ENCODE assay signal across 10 mouse cellular contexts in genomic region chr7:34720882-34721649, GRCm38 (mm10).
A peak's percentile ranks its signal among the peaks of the same experiment; 100 is the strongest.
DNase-seq lines count a peak whose midpoint lies in the region; ATAC-seq lines count a peak whose summit lies in the region.
"Had no signal": no experiment of that assay in that cellular context is flagged by ENCODE, and none has a peak within 500 bp of the region (broad histone marks: within the 10 kb centered on the region; RNA-seq: fewer than 3 reads in every experiment).

No protein-coding gene starts in this region.

- H3K4me3 ChIP-seq in forebrain, embryonic 11.5 days (ENCODE audit: low read depth, low read length) = no peak overlapping the region
- H3K4me3 ChIP-seq in forebrain, embryonic 14.5 days (ENCODE audit: low read depth, low read length) = no peak overlapping the region
- H3K4me3 ChIP-seq in lung, embryonic 16.5 days (ENCODE audit: low read length) = no peak overlapping the region
- no peak overlapping the region for H3K4me3 ChIP-seq in hindbrain, embryonic 10.5 days
- no peak overlapping the region for H3K4me3 ChIP-seq in midbrain, embryonic 16.5 days (ENCODE audit: low read depth, low read length)
- H3K4me3 ChIP-seq: erythroblast, embryonic 14.5 days had no signal

- no peaks in the 10 kb centered on the region for H3K9me3 ChIP-seq in forebrain, embryonic 11.5 days (ENCODE audit: control insufficient read depth, low read length)
- H3K9me3 ChIP-seq in forebrain, embryonic 14.5 days (replicated peaks; ENCODE audit: control insufficient read depth, low read length) = no peaks in the 10 kb centered on the region
- H3K9me3 ChIP-seq in lung, embryonic 16.5 days (ENCODE audit: control insufficient read depth, low read length) = no peaks in the 10 kb centered on the region
- H3K9me3 ChIP-seq in hindbrain, embryonic 10.5 days = no peaks in the 10 kb centered on the region
- no peaks in the 10 kb centered on the region for H3K9me3 ChIP-seq in midbrain, embryonic 16.5 days (replicated peaks; ENCODE audit: control insufficient read depth, low read length, poor library complexity, severe bottlenecking)

- H3K27ac ChIP-seq in forebrain, embryonic 11.5 days (ENCODE audit: low read depth, low read length) = peak overlapping the region; percentile 9; the same call in 1 of the 2 replicates
- H3K27ac ChIP-seq in forebrain, embryonic 14.5 days (ENCODE audit: low read depth, low read length) = no peak overlapping the region
- peak overlapping the region; percentile 62 for H3K27ac ChIP-seq in lung, embryonic 16.5 days (ENCODE audit: low read length)
- peak overlapping the region; percentile 83 for H3K27ac ChIP-seq in hindbrain, embryonic 10.5 days
- H3K27ac ChIP-seq in midbrain, embryonic 16.5 days (ENCODE audit: low read length) = peak overlapping the region; percentile 42; the same call in 1 of the 2 replicates
- H3K27ac ChIP-seq: stomach, postnatal 0 days had no signal

- no peaks in the 10 kb centered on the region for H3K27me3 ChIP-seq in forebrain, embryonic 11.5 days (ENCODE audit: control insufficient read depth, insufficient read depth, low read length)
- H3K27me3 ChIP-seq in forebrain, embryonic 14.5 days (replicated peaks; ENCODE audit: control insufficient read depth, insufficient read depth, low read length) = no peaks in the 10 kb centered on the region
- H3K27me3 ChIP-seq in lung, embryonic 16.5 days (ENCODE audit: control insufficient read depth, insufficient read depth, low read depth, low read length) = peaks cover 6% of the 10 kb centered on the region; the same call in 1 of the 2 replicates
- no peaks in the 10 kb centered on the region for H3K27me3 ChIP-seq in hindbrain, embryonic 10.5 days (ENCODE audit: insufficient read depth, poor library complexity, severe bottlenecking)
- no peaks in the 10 kb centered on the region for H3K27me3 ChIP-seq in midbrain, embryonic 16.5 days (ENCODE audit: control insufficient read depth, insufficient read depth, low read depth, low read length)

- DNase-seq in forebrain, embryonic 11.5 days (ENCODE audit: low spot score) = no peak
- no peak for DNase-seq in forebrain, embryonic 14.5 days (ENCODE audit: low spot score)
- DNase-seq in lung, adult 18-20 months = no peak
- peak; percentile 31 for DNase-seq in hindbrain, embryonic 10.5 days (ENCODE audit: low spot score)
- DNase-seq in left cerebral cortex, postnatal 25 days (ENCODE audit: low spot score in 2 of 2) = no peak
- DNase-seq in retina, postnatal 1 day = no peak

- no peak overlapping the region for H3K4me2 ChIP-seq in forebrain, embryonic 11.5 days (ENCODE audit: low read depth, low read length, severe bottlenecking)
- no peak overlapping the region for H3K4me2 ChIP-seq in forebrain, embryonic 14.5 days (ENCODE audit: low read length)
- H3K4me2 ChIP-seq in lung, embryonic 16.5 days (ENCODE audit: low read depth, low read length) = no peak overlapping the region
- H3K4me2 ChIP-seq in midbrain, embryonic 16.5 days (ENCODE audit: low read length) = no peak overlapping the region

- intact Hi-C loops in left cerebral cortex, postnatal 25 days (cut with DNase I) = no loop called here

- H3K4me1 ChIP-seq in forebrain, embryonic 11.5 days (replicated peaks; ENCODE audit: control insufficient read depth, insufficient read depth, low read length) = peaks cover 25% of the 10 kb centered on the region
- peaks cover 14% of the 10 kb centered on the region for H3K4me1 ChIP-seq in forebrain, embryonic 14.5 days (ENCODE audit: control insufficient read depth, insufficient read depth, low read length)
- H3K4me1 ChIP-seq in lung, embryonic 16.5 days (replicated peaks; ENCODE audit: control insufficient read depth, insufficient read depth, low read length) = peaks cover 18% of the 10 kb centered on the region
- peaks cover 63% of the 10 kb centered on the region for H3K4me1 ChIP-seq in hindbrain, embryonic 10.5 days (replicated peaks)
- H3K4me1 ChIP-seq in midbrain, embryonic 16.5 days (ENCODE audit: control insufficient read depth, insufficient read depth, low read length) = peaks cover 41% of the 10 kb centered on the region

- H3K9ac ChIP-seq in forebrain, embryonic 11.5 days (ENCODE audit: low read length) = peak overlapping the region; percentile 27; the same call in 1 of the 2 replicates
- no peak overlapping the region for H3K9ac ChIP-seq in forebrain, embryonic 14.5 days (ENCODE audit: low read length)
- no peak overlapping the region for H3K9ac ChIP-seq in lung, embryonic 16.5 days (ENCODE audit: low read length)
- 0 out of 2 replicates have a peak overlapping the region, but pooled peaks have one; percentile 16 for H3K9ac ChIP-seq in midbrain, embryonic 16.5 days (ENCODE audit: low read depth, low read length)

- WGBS in forebrain, embryonic 11.5 days = 21% methylated on average over 5 of the region's 5 CpGs
- WGBS in forebrain, embryonic 14.5 days = 24% methylated on average over 5 of the region's 5 CpGs
- WGBS in lung, embryonic 16.5 days = 52% methylated on average over 5 of the region's 5 CpGs
- 25% methylated on average over 5 of the region's 5 CpGs for WGBS in hindbrain, embryonic 10.5 days
- 27% methylated on average over 5 of the region's 5 CpGs for WGBS in midbrain, embryonic 16.5 days

- no peaks in the 10 kb centered on the region for H3K36me3 ChIP-seq in forebrain, embryonic 11.5 days (ENCODE audit: control insufficient read depth, insufficient read depth, low read length)
- H3K36me3 ChIP-seq in forebrain, embryonic 14.5 days (ENCODE audit: control insufficient read depth, insufficient read depth, low read length) = no peaks in the 10 kb centered on the region
- no peaks in the 10 kb centered on the region for H3K36me3 ChIP-seq in lung, embryonic 16.5 days (ENCODE audit: control insufficient read depth, insufficient read depth, low read length)
- no peaks in the 10 kb centered on the region for H3K36me3 ChIP-seq in hindbrain, embryonic 10.5 days
- H3K36me3 ChIP-seq in midbrain, embryonic 16.5 days (ENCODE audit: control insufficient read depth, insufficient read depth, low read length) = no peaks in the 10 kb centered on the region

- no peak for ATAC-seq in forebrain, embryonic 11.5 days (replicated peaks; ENCODE audit: low FRiP score)
- no peak for ATAC-seq in forebrain, embryonic 14.5 days
- peak; percentile 37 for ATAC-seq in lung, embryonic 16.5 days (ENCODE audit: low read depth)
- no peak for ATAC-seq in midbrain, embryonic 16.5 days

Comparison
In these comparisons a context has a peak if more than half of its experiments do, and no peak if none do; other contexts are left out.
1. H3K9ac ChIP-seq: peak in forebrain, embryonic 11.5 days (single experiment) and midbrain, embryonic 16.5 days (single experiment); none in forebrain, embryonic 14.5 days (single experiment) and lung, embryonic 16.5 days (single experiment).